Mouse (Mus musculus): ENCODE measurements at regions not wholly inside any gene's neighbourhood (a gene's known extent, or its start where the extent isn't known, plus 50 kb on each side); places are given as distances from the start of the nearest gene placed in this dataset.

DNA sequence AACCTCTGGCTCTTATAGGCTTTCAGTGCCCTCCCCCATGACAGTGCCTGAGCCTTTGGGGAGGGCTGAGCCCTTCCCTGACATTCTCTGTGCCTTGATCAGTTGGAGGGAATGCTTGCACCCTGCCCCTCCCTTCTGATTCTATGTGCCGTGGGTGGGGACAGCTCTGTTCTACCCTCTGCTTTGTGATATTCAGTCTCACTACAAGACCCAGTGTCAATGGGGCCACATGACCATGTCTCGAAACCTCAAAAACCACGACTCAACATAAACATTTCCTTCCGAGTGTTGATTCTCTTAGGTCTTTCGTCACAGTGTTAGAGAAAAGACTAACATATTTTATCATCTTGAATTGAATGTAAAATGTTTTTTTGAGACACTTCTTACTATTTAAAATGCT is 188.3 kb upstream of the Zfp507 start:
- ATAC-seq = no peak
- H3K27ac ChIP-seq (ENCODE audit: low read length) = no peak overlapping the region
- no peak overlapping the region for H3K4me2 ChIP-seq (ENCODE audit: low read length)
- no peaks in the 10 kb centered on the region for H3K9me3 ChIP-seq (replicated peaks; ENCODE audit: control insufficient read depth, low read length, poor library complexity, severe bottlenecking)
- no peak overlapping the region for H3K4me3 ChIP-seq (ENCODE audit: low read depth, low read length)
- no peaks in the 10 kb centered on the region for H3K36me3 ChIP-seq (ENCODE audit: control insufficient read depth, insufficient read depth, low read length)
- no peaks in the 10 kb centered on the region for H3K4me1 ChIP-seq (ENCODE audit: control insufficient read depth, insufficient read depth, low read length)
- no peak overlapping the region for H3K9ac ChIP-seq (ENCODE audit: low read depth, low read length)
- WGBS = 89% methylated on average over 5 of the region's 5 CpGs
- no peaks in the 10 kb centered on the region for H3K27me3 ChIP-seq (ENCODE audit: control insufficient read depth, insufficient read depth, low read depth, low read length)

DNA sequence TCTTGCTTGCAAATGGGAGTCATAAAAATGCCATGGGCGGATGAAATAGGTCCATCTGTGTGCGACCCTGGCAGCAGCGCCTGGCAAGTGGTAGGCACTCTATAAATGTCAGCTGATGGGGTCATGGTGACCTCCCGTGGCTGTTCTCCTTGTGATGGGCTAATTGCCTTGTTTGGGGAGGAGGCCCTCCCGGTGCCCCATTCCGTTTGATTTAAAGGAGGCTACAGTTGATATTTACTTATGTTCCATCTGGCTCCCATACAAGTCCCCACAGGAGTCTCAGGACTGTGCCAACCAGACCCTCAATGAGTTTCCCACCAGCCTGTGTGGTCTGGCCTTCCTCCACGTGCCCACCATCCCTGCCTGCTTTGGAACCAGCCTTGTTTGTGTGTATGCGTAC is 186.7 kb upstream of the Zfp507 start:
- Histone ChIP-seq H3K9ac (ENCODE audit: low read depth, low read length) (no peak overlapping the region), H3K36me3 (ENCODE audit: control insufficient read depth, insufficient read depth, low read length) (no peaks in the 10 kb centered on the region), H3K4me1 (ENCODE audit: control insufficient read depth, insufficient read depth, low read length) (no peaks in the 10 kb centered on the region), H3K4me3 (ENCODE audit: low read depth, low read length) (no peak overlapping the region), H3K27me3 (ENCODE audit: control insufficient read depth, insufficient read depth, low read depth, low read length) (no peaks in the 10 kb centered on the region), H3K4me2 (ENCODE audit: low read length) (no peak overlapping the region), H3K27ac (ENCODE audit: low read length) (no peak overlapping the region), H3K9me3 (replicated peaks; ENCODE audit: control insufficient read depth, low read length, poor library complexity, severe bottlenecking) (no peaks in the 10 kb centered on the region)
- 81% methylated on average over 8 of the region's 8 CpGs for WGBS
- ATAC-seq = no peak

DNA sequence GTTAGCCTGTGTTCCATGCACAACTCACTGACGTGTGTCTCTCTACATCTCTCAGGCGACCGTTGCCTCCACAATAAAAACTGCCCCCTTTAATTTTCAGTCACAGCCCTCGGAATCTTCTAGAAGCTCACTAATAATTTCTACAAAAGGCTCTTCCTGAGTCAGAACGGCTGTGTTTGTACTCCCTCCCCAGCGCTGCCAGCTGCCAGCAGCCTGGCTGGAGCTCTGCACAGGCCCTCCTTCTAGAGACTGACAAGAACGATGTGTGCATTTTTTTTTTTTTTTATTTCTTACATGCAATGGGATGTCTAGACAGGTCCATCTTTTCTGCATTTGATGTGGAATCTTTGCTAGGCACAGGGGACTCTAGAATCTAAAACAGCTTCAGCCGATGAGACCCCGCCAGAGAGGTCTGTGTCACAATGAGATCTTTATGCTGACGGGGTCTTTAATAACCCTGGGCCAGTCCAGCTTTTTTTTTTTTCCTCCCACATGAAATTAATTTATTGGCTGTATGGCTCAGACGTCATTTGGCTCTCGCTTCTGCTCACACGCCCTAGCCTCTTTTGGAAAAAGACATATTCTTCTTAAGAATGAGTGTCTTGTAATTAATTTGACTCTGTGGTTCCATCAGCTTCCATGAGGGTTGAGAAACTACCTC is 185.8 kb upstream of the Zfp507 start:
- no peaks in the 10 kb centered on the region for H3K27me3 ChIP-seq (ENCODE audit: control insufficient read depth, insufficient read depth, low read depth, low read length)
- WGBS = 72% methylated on average over 13 of the region's 13 CpGs
- H3K4me1 ChIP-seq (ENCODE audit: control insufficient read depth, insufficient read depth, low read length) = no peaks in the 10 kb centered on the region
- no peak overlapping the region for H3K9ac ChIP-seq (ENCODE audit: low read depth, low read length)
- H3K27ac ChIP-seq (ENCODE audit: low read length) = no peak overlapping the region
- no peak overlapping the region for H3K4me2 ChIP-seq (ENCODE audit: low read length)
- no peaks in the 10 kb centered on the region for H3K9me3 ChIP-seq (replicated peaks; ENCODE audit: control insufficient read depth, low read length, poor library complexity, severe bottlenecking)
- no peaks in the 10 kb centered on the region for H3K36me3 ChIP-seq (ENCODE audit: control insufficient read depth, insufficient read depth, low read length)
- no peak for ATAC-seq
- no peak overlapping the region for H3K4me3 ChIP-seq (ENCODE audit: low read depth, low read length)

DNA sequence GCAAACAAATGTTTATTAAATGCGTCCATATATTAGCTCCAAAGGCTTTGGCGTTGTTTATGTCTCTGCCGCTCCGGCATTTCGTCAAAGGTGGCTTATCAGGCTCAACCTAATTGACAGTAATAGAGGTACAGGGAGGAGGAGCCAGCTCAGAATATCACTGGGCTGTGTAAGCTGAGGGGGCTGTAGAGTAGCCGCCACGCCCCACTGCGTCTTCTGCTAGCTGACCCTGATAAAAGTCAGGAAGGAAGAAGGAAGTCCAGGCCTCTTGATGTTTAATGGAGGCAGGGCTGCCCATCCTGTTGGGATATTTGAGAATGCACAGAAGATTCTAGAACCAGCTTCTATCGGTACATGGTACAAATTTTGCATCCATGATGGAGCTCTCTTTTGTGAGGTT is 175.2 kb upstream of the Zfp507 start:
- Histone ChIP-seq H3K27me3 (ENCODE audit: control insufficient read depth, insufficient read depth, low read depth, low read length) (no peaks in the 10 kb centered on the region), H3K9me3 (replicated peaks; ENCODE audit: control insufficient read depth, low read length, poor library complexity, severe bottlenecking) (no peaks in the 10 kb centered on the region), H3K36me3 (ENCODE audit: control insufficient read depth, insufficient read depth, low read length) (no peaks in the 10 kb centered on the region), H3K4me3 (ENCODE audit: low read depth, low read length) (no peak overlapping the region), H3K4me2 (ENCODE audit: low read length) (no peak overlapping the region), H3K27ac (ENCODE audit: low read length) (no peak overlapping the region), H3K4me1 (ENCODE audit: control insufficient read depth, insufficient read depth, low read length) (no peaks in the 10 kb centered on the region), H3K9ac (ENCODE audit: low read depth, low read length) (no peak overlapping the region)
- WGBS = 94% methylated on average over 9 of the region's 9 CpGs
- no peak for ATAC-seq

DNA sequence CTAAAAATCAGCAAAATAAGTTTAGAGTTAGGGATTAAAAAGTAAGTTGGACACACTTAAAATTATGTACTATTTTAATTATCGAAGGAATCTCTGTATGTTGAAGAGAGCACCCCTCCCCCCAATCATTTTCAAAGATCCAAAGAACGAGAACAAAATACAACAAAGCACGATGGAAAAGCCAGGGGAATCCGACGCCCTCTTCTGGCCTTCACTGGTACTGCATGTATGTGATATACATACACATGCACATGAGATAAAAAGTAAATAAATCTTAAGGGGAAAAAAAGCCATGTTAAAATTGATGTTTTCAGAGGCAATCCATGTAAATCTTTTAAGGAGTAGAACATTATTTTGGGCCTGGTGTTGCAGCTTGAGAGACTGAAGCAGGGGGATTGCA is 155.9 kb upstream of the Zfp507 start:
- Histone ChIP-seq H3K27me3 (ENCODE audit: control insufficient read depth, insufficient read depth, low read depth, low read length) (no peaks in the 10 kb centered on the region), H3K9me3 (replicated peaks; ENCODE audit: control insufficient read depth, low read length, poor library complexity, severe bottlenecking) (no peaks in the 10 kb centered on the region), H3K4me1 (ENCODE audit: control insufficient read depth, insufficient read depth, low read length) (no peaks in the 10 kb centered on the region), H3K27ac (ENCODE audit: low read length) (no peak overlapping the region), H3K4me3 (ENCODE audit: low read depth, low read length) (no peak overlapping the region), H3K36me3 (ENCODE audit: control insufficient read depth, insufficient read depth, low read length) (no peaks in the 10 kb centered on the region), H3K4me2 (ENCODE audit: low read length) (no peak overlapping the region), H3K9ac (ENCODE audit: low read depth, low read length) (no peak overlapping the region)
- 13% methylated on average over 5 of the region's 5 CpGs for WGBS
- no peak for ATAC-seq

DNA sequence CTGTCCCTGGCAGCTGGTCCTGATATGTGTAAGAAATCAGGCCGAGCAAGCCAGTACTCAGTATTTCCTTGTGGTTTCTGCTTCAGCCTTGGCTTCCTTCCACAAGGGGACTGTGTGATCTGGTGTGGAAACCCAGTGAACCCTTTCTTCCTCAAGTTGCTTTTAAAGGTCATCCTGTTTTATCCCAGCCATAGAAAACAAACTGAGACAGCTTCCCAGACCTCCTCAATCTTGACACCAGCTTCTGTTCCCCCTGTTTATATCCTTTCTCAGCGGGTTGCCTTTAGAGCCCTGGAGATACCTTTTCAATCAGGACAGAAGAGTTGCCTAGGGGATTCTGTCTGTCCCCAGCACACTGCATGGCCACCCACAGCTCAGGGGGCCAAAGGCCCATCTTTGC is 155.2 kb upstream of the Zfp507 start:
- Histone ChIP-seq H3K27me3 (ENCODE audit: control insufficient read depth, insufficient read depth, low read depth, low read length) (no peaks in the 10 kb centered on the region), H3K4me2 (ENCODE audit: low read length) (no peak overlapping the region), H3K4me1 (ENCODE audit: control insufficient read depth, insufficient read depth, low read length) (no peaks in the 10 kb centered on the region), H3K27ac (ENCODE audit: low read length) (no peak overlapping the region), H3K4me3 (ENCODE audit: low read depth, low read length) (no peak overlapping the region), H3K9ac (ENCODE audit: low read depth, low read length) (no peak overlapping the region), H3K9me3 (replicated peaks; ENCODE audit: control insufficient read depth, low read length, poor library complexity, severe bottlenecking) (no peaks in the 10 kb centered on the region), H3K36me3 (ENCODE audit: control insufficient read depth, insufficient read depth, low read length) (no peaks in the 10 kb centered on the region)
- 9% methylated on average over 2 of the region's 2 CpGs for WGBS
- ATAC-seq = no peak

DNA sequence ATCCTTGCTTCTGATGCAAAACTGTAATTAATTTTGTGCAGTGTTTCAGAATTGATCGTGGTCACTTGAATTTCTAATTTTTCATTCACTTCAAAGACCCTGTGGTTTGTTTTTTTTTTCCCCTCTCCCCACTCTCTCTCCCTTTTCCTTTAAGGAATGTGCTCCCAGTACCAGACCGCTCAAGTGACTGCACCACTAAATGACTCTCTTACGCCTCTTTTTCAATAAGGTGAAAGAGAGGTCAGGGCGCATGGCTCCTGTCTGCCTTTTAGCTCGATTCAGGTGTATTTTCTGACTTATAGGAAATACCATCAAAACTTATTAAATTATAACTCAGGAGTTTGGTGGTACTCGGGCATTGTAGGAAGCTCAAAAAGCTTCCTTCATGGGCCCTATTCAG is 146.0 kb upstream of the Zfp507 start:
- Histone ChIP-seq H3K27me3 (ENCODE audit: control insufficient read depth, insufficient read depth, low read depth, low read length) (no peaks in the 10 kb centered on the region), H3K36me3 (ENCODE audit: control insufficient read depth, insufficient read depth, low read length) (no peaks in the 10 kb centered on the region), H3K4me1 (ENCODE audit: control insufficient read depth, insufficient read depth, low read length) (peaks cover 10% of the 10 kb centered on the region), H3K27ac (ENCODE audit: low read length) (no peak overlapping the region), H3K4me2 (ENCODE audit: low read length) (peak overlapping the region; percentile 42), H3K9ac (ENCODE audit: low read depth, low read length) (no peak overlapping the region), H3K9me3 (replicated peaks; ENCODE audit: control insufficient read depth, low read length, poor library complexity, severe bottlenecking) (no peaks in the 10 kb centered on the region), H3K4me3 (ENCODE audit: low read depth, low read length) (peak overlapping the region; percentile 11; the same call in 1 of the 2 replicates)
- ATAC-seq = no peak
- 10% methylated on average over 6 of the region's 6 CpGs for WGBS

DNA sequence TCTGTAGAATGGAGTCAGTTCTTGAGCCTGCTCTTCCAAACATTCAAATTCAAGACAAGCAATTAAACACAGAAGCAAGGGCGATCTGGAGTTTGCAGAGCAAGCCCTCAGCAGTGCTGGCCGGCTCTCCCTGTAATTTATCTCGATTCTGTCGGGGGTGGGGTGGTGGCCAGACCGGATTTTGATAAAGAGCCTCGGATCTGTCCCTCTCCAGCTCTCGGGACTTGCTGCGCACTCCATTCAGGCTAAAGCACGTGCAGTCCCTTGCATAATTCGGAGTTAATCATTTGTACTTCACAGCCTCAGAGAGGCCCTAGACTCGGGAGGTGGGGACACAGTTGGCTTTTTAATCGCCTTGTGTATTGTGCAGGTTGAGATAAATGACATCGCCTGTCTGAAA is 145.6 kb upstream of the Zfp507 start:
- Histone ChIP-seq H3K9me3 (replicated peaks; ENCODE audit: control insufficient read depth, low read length, poor library complexity, severe bottlenecking) (no peaks in the 10 kb centered on the region), H3K27me3 (ENCODE audit: control insufficient read depth, insufficient read depth, low read depth, low read length) (no peaks in the 10 kb centered on the region), H3K27ac (ENCODE audit: low read length) (no peak overlapping the region), H3K4me1 (ENCODE audit: control insufficient read depth, insufficient read depth, low read length) (peaks cover 10% of the 10 kb centered on the region), H3K36me3 (ENCODE audit: control insufficient read depth, insufficient read depth, low read length) (no peaks in the 10 kb centered on the region), H3K4me2 (ENCODE audit: low read length) (peak overlapping the region; percentile 42), H3K4me3 (ENCODE audit: low read depth, low read length) (peak overlapping the region; percentile 11; the same call in 1 of the 2 replicates), H3K9ac (ENCODE audit: low read depth, low read length) (peak overlapping the region; percentile 32)
- peak; percentile 57 for ATAC-seq
- 2% methylated on average over 13 of the region's 13 CpGs for WGBS

DNA sequence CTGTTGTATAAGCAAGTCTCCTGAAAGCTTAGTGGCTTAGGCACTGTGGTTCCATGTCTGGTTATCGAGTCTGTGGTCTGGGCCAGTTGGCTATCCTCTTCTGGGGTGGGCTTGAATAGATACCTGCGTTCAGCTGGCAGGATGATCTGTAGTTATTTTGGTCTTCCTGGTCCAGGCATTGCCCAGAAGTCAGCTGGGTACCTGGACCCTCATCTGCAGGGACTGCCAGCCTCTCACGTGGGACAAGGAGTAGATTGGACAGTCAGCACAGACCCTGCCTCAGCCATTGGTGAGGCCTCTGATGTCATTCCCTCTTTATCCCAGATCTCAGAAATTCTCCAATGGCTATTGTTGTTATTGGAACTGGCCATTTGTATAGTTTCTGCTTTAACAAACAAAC is 138.3 kb upstream of the Zfp507 start:
- no peak overlapping the region for H3K4me2 ChIP-seq (ENCODE audit: low read length)
- H3K9me3 ChIP-seq (replicated peaks; ENCODE audit: control insufficient read depth, low read length, poor library complexity, severe bottlenecking) = no peaks in the 10 kb centered on the region
- no peak overlapping the region for H3K27ac ChIP-seq (ENCODE audit: low read length)

More for the DNA sequence above, 138.3 kb upstream of the Zfp507 start:
- no peak overlapping the region for H3K9ac ChIP-seq (ENCODE audit: low read depth, low read length)
- 91% methylated on average over 3 of the region's 3 CpGs for WGBS
- no peaks in the 10 kb centered on the region for H3K4me1 ChIP-seq (ENCODE audit: control insufficient read depth, insufficient read depth, low read length)
- H3K4me3 ChIP-seq (ENCODE audit: low read depth, low read length) = no peak overlapping the region
- ATAC-seq = no peak
- H3K36me3 ChIP-seq (ENCODE audit: control insufficient read depth, insufficient read depth, low read length) = no peaks in the 10 kb centered on the region
- H3K27me3 ChIP-seq (ENCODE audit: control insufficient read depth, insufficient read depth, low read depth, low read length) = no peaks in the 10 kb centered on the region; the same call in 1 of the 2 replicates
